Comparison of ENCODE assay signal across 8 mouse cellular contexts in the genomic region with DNA sequence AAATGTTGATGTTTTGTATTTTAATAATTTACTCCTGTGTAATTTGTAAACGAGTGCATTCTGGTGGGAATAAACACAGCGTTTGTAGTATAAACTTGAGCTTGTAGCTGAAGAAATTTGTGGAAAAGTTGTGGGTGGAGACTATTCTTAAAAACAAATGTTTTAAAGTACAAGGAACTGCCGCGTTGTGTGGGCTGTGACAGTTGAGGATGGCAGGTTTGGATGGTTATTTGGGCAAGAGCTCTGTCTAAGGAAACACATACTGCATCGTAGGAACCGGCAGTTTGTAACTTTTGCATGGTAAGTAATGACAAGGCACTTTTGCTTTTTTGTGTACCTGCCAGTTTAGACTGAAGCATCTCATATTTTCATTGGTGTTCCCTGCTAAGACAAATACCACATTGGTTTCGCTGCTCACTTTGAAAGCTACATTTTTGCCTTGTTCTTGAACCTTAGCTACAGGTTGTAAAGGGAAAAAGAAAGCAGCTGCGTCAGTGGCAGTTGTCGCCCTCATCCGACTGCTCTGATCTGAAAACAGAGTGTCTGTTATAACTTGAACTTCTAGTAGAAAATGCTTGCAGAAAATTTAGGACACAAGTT. TPM values are rescaled to one million over a fixed set of nuclear protein-coding genes. Genes with fewer than 3 reads are reported as not detected.
A peak's percentile ranks its signal among the peaks of the same experiment; 100 is the strongest.
DNase-seq lines count a peak whose midpoint lies in the region; ATAC-seq and TF ChIP-seq lines count a peak whose summit lies in the region.

No protein-coding gene starts in this region.

- no peak for ATAC-seq in forebrain, embryonic 12.5 days (ENCODE audit: low FRiP score)
- no peak for ATAC-seq in forebrain, postnatal 0 days
- no peak for ATAC-seq in midbrain, embryonic 12.5 days (ENCODE audit: low FRiP score, low read depth)
- ATAC-seq in midbrain, embryonic 11.5 days (ENCODE audit: low FRiP score) = no peak
- no peak for ATAC-seq in stomach, embryonic 14.5 days (ENCODE audit: insufficient number of reproducible peaks, insufficient read depth, low FRiP score, low read depth)

- 82% methylated on average over 10 of the region's 10 CpGs for WGBS in forebrain, embryonic 12.5 days
- WGBS in forebrain, postnatal 0 days = 72% methylated on average over 10 of the region's 10 CpGs
- 79% methylated on average over 10 of the region's 10 CpGs for WGBS in midbrain, embryonic 12.5 days
- WGBS in midbrain, embryonic 11.5 days = 80% methylated on average over 10 of the region's 10 CpGs
- WGBS in stomach, embryonic 14.5 days = 52% methylated on average over 10 of the region's 10 CpGs

- H3K9me3 ChIP-seq in forebrain, embryonic 12.5 days = no peaks in the 10 kb centered on the region
- no peaks in the 10 kb centered on the region for H3K9me3 ChIP-seq in forebrain, postnatal 0 days (ENCODE audit: low read length)
- H3K9me3 ChIP-seq in midbrain, embryonic 12.5 days = no peaks in the 10 kb centered on the region
- no peaks in the 10 kb centered on the region for H3K9me3 ChIP-seq in midbrain, embryonic 11.5 days (ENCODE audit: control insufficient read depth, low read length)
- no peaks in the 10 kb centered on the region for H3K9me3 ChIP-seq in stomach, embryonic 14.5 days (ENCODE audit: control insufficient read depth, low read depth, low read length)

- no peak for TF ChIP-seq CTCF in forebrain, postnatal 0 days (IDR thresholded peaks at IDR 0.05; ENCODE audit: low read depth)

- H3K36me3 ChIP-seq in forebrain, embryonic 12.5 days (replicated peaks) = no peaks in the 10 kb centered on the region
- H3K36me3 ChIP-seq in forebrain, postnatal 0 days (ENCODE audit: insufficient read depth) = no peaks in the 10 kb centered on the region
- H3K36me3 ChIP-seq in midbrain, embryonic 12.5 days = no peaks in the 10 kb centered on the region
- no peaks in the 10 kb centered on the region for H3K36me3 ChIP-seq in midbrain, embryonic 11.5 days (ENCODE audit: control insufficient read depth, insufficient read depth, low read length)
- no peaks in the 10 kb centered on the region for H3K36me3 ChIP-seq in stomach, embryonic 14.5 days (ENCODE audit: control insufficient read depth, insufficient read depth, low read length)

- H3K27ac ChIP-seq in forebrain, embryonic 12.5 days = no peak overlapping the region
- H3K27ac ChIP-seq in forebrain, postnatal 0 days (ENCODE audit: low read depth, low read length) = no peak overlapping the region
- no peak overlapping the region for H3K27ac ChIP-seq in midbrain, embryonic 12.5 days (replicated peaks)
- H3K27ac ChIP-seq in midbrain, embryonic 11.5 days (ENCODE audit: low read depth, low read length) = no peak overlapping the region
- H3K27ac ChIP-seq in stomach, embryonic 14.5 days (ENCODE audit: low read length) = no peak overlapping the region

- peak overlapping the region; percentile 90; the same call in 1 of the 2 replicates for H3K4me2 ChIP-seq in forebrain, embryonic 12.5 days
- H3K4me2 ChIP-seq in forebrain, postnatal 0 days (ENCODE audit: low read depth) = no peak overlapping the region
- 0 out of 2 replicates have a peak overlapping the region, but pooled peaks have one; percentile 26 for H3K4me2 ChIP-seq in midbrain, embryonic 12.5 days (replicated peaks)
- no peak overlapping the region for H3K4me2 ChIP-seq in midbrain, embryonic 11.5 days
- peak overlapping the region; percentile 72 for H3K4me2 ChIP-seq in stomach, embryonic 14.5 days (replicated peaks; ENCODE audit: low read depth, low read length)

- H3K9ac ChIP-seq in forebrain, embryonic 12.5 days = no peak overlapping the region
- no peak overlapping the region for H3K9ac ChIP-seq in forebrain, postnatal 0 days
- no peak overlapping the region for H3K9ac ChIP-seq in midbrain, embryonic 12.5 days (replicated peaks)
- no peak overlapping the region for H3K9ac ChIP-seq in midbrain, embryonic 11.5 days (ENCODE audit: low read length)
- 0 out of 2 replicates have a peak overlapping the region, but pooled peaks have one; percentile 6 for H3K9ac ChIP-seq in stomach, embryonic 14.5 days (replicated peaks; ENCODE audit: low read depth, low read length)

- intact Hi-C loops in left cerebral cortex, postnatal 14 days (cut with DNase I) = no loop called here

- peaks cover 13% of the 10 kb centered on the region for H3K4me1 ChIP-seq in forebrain, embryonic 12.5 days
- H3K4me1 ChIP-seq in forebrain, postnatal 0 days (ENCODE audit: insufficient read depth) = peaks cover 15% of the 10 kb centered on the region; the same call in 1 of the 2 replicates
- H3K4me1 ChIP-seq in midbrain, embryonic 12.5 days = peaks cover 13% of the 10 kb centered on the region
- peaks cover 6% of the 10 kb centered on the region for H3K4me1 ChIP-seq in midbrain, embryonic 11.5 days (ENCODE audit: control insufficient read depth, insufficient read depth, low read length)
- H3K4me1 ChIP-seq in stomach, embryonic 14.5 days (ENCODE audit: control insufficient read depth, insufficient read depth, low read length) = peaks cover 13% of the 10 kb centered on the region; the same call in 1 of the 2 replicates

- no peak for DNase-seq in forebrain, postnatal 0 days
- no peak for DNase-seq in midbrain, embryonic 11.5 days (ENCODE audit: low spot score, missing footprints)
- peak; percentile 24 to 50 for DNase-seq in left cerebral cortex, postnatal 14 days (ENCODE audit: low spot score in 2 of 2)
- DNase-seq in urinary bladder, postnatal 10 days (ENCODE audit: low spot score) = no peak
- DNase-seq in kidney, adult 8-10 months = no peak

- no peak overlapping the region for H3K4me3 ChIP-seq in forebrain, embryonic 12.5 days (replicated peaks)
- H3K4me3 ChIP-seq in forebrain, postnatal 0 days (ENCODE audit: low read depth, low read length) = no peak overlapping the region
- no peak overlapping the region for H3K4me3 ChIP-seq in midbrain, embryonic 12.5 days
- no peak overlapping the region for H3K4me3 ChIP-seq in midbrain, embryonic 11.5 days (ENCODE audit: low read depth, low read length)
- peak overlapping the region; percentile 97; the same call in 1 of the 2 replicates for H3K4me3 ChIP-seq in stomach, embryonic 14.5 days (ENCODE audit: low read depth, low read length)

- H3K27me3 ChIP-seq in forebrain, embryonic 12.5 days = no peaks in the 10 kb centered on the region
- H3K27me3 ChIP-seq in forebrain, postnatal 0 days (ENCODE audit: insufficient read depth, low read length) = no peaks in the 10 kb centered on the region
- no peaks in the 10 kb centered on the region for H3K27me3 ChIP-seq in midbrain, embryonic 12.5 days
- no peaks in the 10 kb centered on the region for H3K27me3 ChIP-seq in midbrain, embryonic 11.5 days (ENCODE audit: control insufficient read depth, insufficient read depth, low read length)
- H3K27me3 ChIP-seq in stomach, embryonic 14.5 days (ENCODE audit: control insufficient read depth, insufficient read depth, low read length) = no peaks in the 10 kb centered on the region

RNA-seq across cellular contexts. Expression of a gene that starts 2.1 kb away (rescaled TPM):
- 7.3 and 8.6 TPM in 2 replicates for polyA plus RNA-seq in forebrain, embryonic 12.5 days (2016; fragmentation: Nextera tagmentation; extraction: Ambion mirVana)
- total RNA-seq in forebrain, postnatal 0 days (2014; rRNA removed) = 11.6 and 28.7 TPM in 2 replicates
- 0.89 and 1.9 TPM in 2 replicates for polyA plus RNA-seq in forebrain, postnatal 0 days (2015; fragmentation: Nextera tagmentation; extraction: Ambion mirVana)
- polyA plus RNA-seq in midbrain, embryonic 12.5 days (2016; fragmentation: Nextera tagmentation; extraction: Ambion mirVana) = 6.1 and 10.3 TPM in 2 replicates
- 4.9 and 5.0 TPM in 2 replicates for polyA plus RNA-seq in midbrain, embryonic 11.5 days (2014; fragmentation: Nextera tagmentation; extraction: Ambion mirVana)
- total RNA-seq in left cerebral cortex, postnatal 14 days (2021) = 10 to 100 TPM; 11.4 to 13.0 TPM
- 12.4 and 18.1 TPM in 2 replicates for polyA plus RNA-seq in stomach, embryonic 14.5 days (2014; fragmentation: Nextera tagmentation; extraction: Ambion mirVana)

Comparison
In these comparisons a context has a peak if more than half of its experiments do, and no peak if none do; other contexts are left out.
1. H3K4me2 ChIP-seq: peak in forebrain, embryonic 12.5 days (single experiment), midbrain, embryonic 12.5 days (single experiment) and stomach, embryonic 14.5 days (single experiment); none in forebrain, postnatal 0 days (single experiment) and midbrain, embryonic 11.5 days (single experiment).
2. DNase-seq: peak in left cerebral cortex, postnatal 14 days (2 of 2); none in forebrain, postnatal 0 days (single experiment), midbrain, embryonic 11.5 days (single experiment), urinary bladder, postnatal 10 days (single experiment) and kidney, adult 8-10 months (0 of 2).